Mouse (Mus musculus): ENCODE data around the gene Rxrb.

DNA sequence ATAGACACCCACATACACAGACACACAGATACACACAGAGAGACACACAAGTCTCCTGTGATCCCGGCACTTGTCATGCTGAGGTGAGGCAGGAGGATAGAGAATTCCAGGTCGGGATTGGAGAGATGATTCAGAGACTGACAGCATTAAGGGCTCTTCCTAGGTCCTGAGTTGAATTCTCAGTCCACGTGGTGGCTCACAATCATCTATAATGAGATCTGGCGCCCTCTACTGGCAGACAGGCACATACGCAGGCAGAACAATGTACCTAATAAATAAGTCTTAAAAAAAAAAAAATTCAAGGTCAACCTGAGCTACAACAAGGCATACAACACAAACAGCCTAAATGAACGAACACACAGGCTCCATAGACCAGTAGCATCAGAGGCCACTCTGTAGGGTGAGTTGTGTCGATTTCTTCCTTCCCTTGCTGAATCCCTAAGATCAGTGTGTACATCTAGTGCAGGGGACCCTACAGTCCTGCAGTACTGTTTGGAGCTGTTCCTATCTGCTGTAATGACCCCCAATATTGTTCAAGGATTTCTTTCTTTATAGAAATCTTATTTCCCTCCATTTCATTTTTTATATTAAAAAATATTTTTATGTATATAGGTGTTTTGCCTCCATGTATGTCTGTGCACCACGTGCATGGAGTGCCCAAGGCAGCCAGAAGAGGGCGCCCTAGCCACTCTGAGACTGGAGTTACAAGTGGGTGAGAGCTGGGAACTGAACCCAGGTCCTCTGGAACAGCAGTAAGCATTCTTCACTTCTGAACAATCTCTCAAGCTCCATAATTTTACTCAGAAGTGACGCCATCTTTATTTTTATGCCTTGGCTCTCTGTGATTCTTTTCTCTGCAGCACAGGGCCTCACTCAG lies 39.6 kb upstream of the Rxrb start:
- TF ChIP-seq MYOD1 (IDR thresholded peaks at IDR 0.05; ENCODE audit: control insufficient read depth in 1 of 3, insufficient read length in 2 of 3, low read depth in 2 of 3) (no peak), POLR2A (IDR thresholded peaks at IDR 0.05; ENCODE audit: insufficient read length, low read depth) (no peak), USF1 (IDR thresholded peaks at IDR 0.05; ENCODE audit: low read depth) (peak; percentile 90), MAX (IDR thresholded peaks at IDR 0.05; ENCODE audit: low read depth) (no peak), MYOG (IDR thresholded peaks at IDR 0.05; ENCODE audit: control insufficient read depth in 1 of 3, insufficient read depth in 1 of 3, insufficient read length in 2 of 3, low read depth in 2 of 3) (no peak), REST (IDR thresholded peaks at IDR 0.05; ENCODE audit: insufficient read depth, insufficient read length) (no peak), E2F4 (IDR thresholded peaks at IDR 0.05; ENCODE audit: insufficient read depth) (no peak), TCF12 (IDR thresholded peaks at IDR 0.05; ENCODE audit: insufficient read depth, poor library complexity, severe bottlenecking) (no peak), CEBPB (IDR thresholded peaks at IDR 0.05; ENCODE audit: insufficient read depth, poor library complexity, severe bottlenecking) (no peak), POLR2AphosphoS2 (IDR thresholded peaks at IDR 0.05; ENCODE audit: insufficient read length, low read depth) (no peak)
